Comparison of ENCODE assay signal across 9 mouse cellular contexts in the genomic region with DNA sequence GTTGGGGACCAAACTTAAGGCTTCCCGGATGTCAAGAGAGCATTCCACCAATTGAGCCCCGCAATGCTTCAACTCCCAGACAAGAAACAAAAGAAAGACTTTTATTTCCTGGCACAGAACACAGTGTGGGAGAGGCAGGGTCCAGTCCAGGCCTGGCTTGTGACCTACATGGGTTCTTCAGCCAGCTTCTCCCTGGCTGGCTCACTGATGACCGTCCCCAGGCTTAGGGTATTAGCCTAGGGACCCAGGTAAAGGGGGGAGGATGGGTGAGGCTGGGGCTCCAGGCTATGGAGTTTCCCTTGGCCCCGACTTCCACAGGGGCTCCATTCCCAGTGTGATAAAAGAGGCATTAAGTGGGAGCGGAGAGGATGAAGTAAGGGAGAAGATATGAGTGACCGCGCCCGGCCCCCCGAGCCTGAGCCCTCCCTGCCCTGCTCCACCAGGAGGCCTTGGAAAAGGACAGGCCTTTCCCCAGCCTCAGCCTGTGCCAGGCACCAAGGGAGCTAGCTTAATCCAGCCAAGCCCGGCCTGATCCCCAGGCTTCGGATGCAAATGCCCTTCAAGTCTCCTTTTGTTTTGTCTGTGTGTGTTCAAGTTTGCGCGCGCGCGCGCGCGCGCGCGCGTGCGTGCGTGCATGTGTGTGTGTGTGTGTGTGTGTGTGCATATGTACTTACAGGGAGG. TPM values are rescaled to one million over a fixed set of nuclear protein-coding genes. Genes with fewer than 3 reads are reported as not detected.
DNase-seq lines count a peak whose midpoint lies in the region; ATAC-seq and TF ChIP-seq lines count a peak whose summit lies in the region.
"Had no signal": no experiment of that assay in that cellular context is flagged by ENCODE, and none has a peak within 500 bp of the region (broad histone marks: within the 10 kb centered on the region; RNA-seq: fewer than 3 reads in every experiment).

No protein-coding gene starts in this region.

- intact Hi-C loops in heart, postnatal 14 days (cut with DNase I): no loop called here

- no peak for TF ChIP-seq CTCF in layer of hippocampus, adult 2 months (conservative IDR thresholded peaks at IDR 0.05)

- H3K27me3 ChIP-seq in lung, embryonic 15.5 days: no peaks in the 10 kb centered on the region
- H3K27me3 ChIP-seq in forebrain, embryonic 10.5 days (ENCODE audit: poor library complexity, severe bottlenecking): peaks cover 16% of the 10 kb centered on the region; the same call in 1 of the 2 replicates
- H3K27me3 ChIP-seq: liver, embryonic 13.5 days had no signal

- H3K36me3 ChIP-seq in lung, embryonic 15.5 days: no peaks in the 10 kb centered on the region
- no peaks in the 10 kb centered on the region for H3K36me3 ChIP-seq in forebrain, embryonic 10.5 days (replicated peaks)
- H3K36me3 ChIP-seq: liver, embryonic 13.5 days had no signal

- ATAC-seq in lung, embryonic 15.5 days (ENCODE audit: borderline replicate concordance, extremely low read depth, low FRiP score, low TSS enrichment): 0 out of 2 replicates have a peak, but pooled peaks have one; percentile 25
- ATAC-seq in granulocyte monocyte progenitor cell, adult 5-6 weeks (replicated peaks; ENCODE audit: poor library complexity, severe bottlenecking): no peak

- no peak overlapping the region for H3K4me3 ChIP-seq in lung, embryonic 15.5 days
- H3K4me3 ChIP-seq in forebrain, embryonic 10.5 days: no peak overlapping the region
- H3K4me3 ChIP-seq in layer of hippocampus, adult 2 months: no peak overlapping the region
- H3K4me3 ChIP-seq: liver, embryonic 13.5 days had no signal

- no peak for DNase-seq in lung, postnatal 36 days
- peak; percentile 26 for DNase-seq in forebrain, embryonic 10.5 days (ENCODE audit: extremely low spot score, low spot score)
- DNase-seq in heart, postnatal 14 days: peak; percentile 39 to 41
- DNase-seq in ovary, postnatal 14 days (ENCODE audit: low spot score): peak; percentile 26
- DNase-seq in layer of hippocampus, adult 8-10 months (ENCODE audit: low spot score in 2 of 2): no peak
- DNase-seq in layer of hippocampus, adult 2 months (ENCODE audit: low spot score in 2 of 2): no peak
- DNase-seq: liver, embryonic 13.5 days had no signal

- no peak overlapping the region for H3K27ac ChIP-seq in lung, embryonic 15.5 days
- H3K27ac ChIP-seq in forebrain, embryonic 10.5 days: peak overlapping the region; percentile 78
- H3K27ac ChIP-seq in layer of hippocampus, adult 2 months: no peak overlapping the region
- H3K27ac ChIP-seq: liver, embryonic 13.5 days had no signal

- WGBS in lung, embryonic 15.5 days: 69% methylated on average over 25 of the region's 25 CpGs
- 27% methylated on average over 25 of the region's 25 CpGs for WGBS in forebrain, embryonic 10.5 days

- H3K4me2 ChIP-seq in lung, embryonic 15.5 days: no peak overlapping the region
- H3K4me2 ChIP-seq: liver, embryonic 13.5 days had no signal

- H3K4me1 ChIP-seq in lung, embryonic 15.5 days: peaks cover 14% of the 10 kb centered on the region
- H3K4me1 ChIP-seq in forebrain, embryonic 10.5 days: peaks cover 14% of the 10 kb centered on the region
- H3K4me1 ChIP-seq: liver, embryonic 13.5 days had no signal

- no peaks in the 10 kb centered on the region for H3K9me3 ChIP-seq in lung, embryonic 15.5 days
- H3K9me3 ChIP-seq in forebrain, embryonic 10.5 days: no peaks in the 10 kb centered on the region; the same call in 1 of the 2 replicates
- H3K9me3 ChIP-seq: liver, embryonic 13.5 days had no signal

- H3K9ac ChIP-seq in lung, embryonic 15.5 days: no peak overlapping the region
- H3K9ac ChIP-seq: liver, embryonic 13.5 days had no signal

RNA-seq across cellular contexts. Expression of gene Eln, which starts 38.7 kb away (rescaled TPM):
- polyA plus RNA-seq in lung, embryonic 15.5 days (2015; fragmentation: Nextera tagmentation; extraction: Ambion mirVana): 534 and 579 TPM in 2 replicates
- polyA plus RNA-seq in forebrain, embryonic 10.5 days (2016; fragmentation: Nextera tagmentation; extraction: Ambion mirVana): 1.3 TPM in 2 replicates
- total RNA-seq in heart, postnatal 14 days (2021): 100 to 1,000 TPM; 409 to 606 TPM
- total RNA-seq in layer of hippocampus, adult 8-10 months (2022): 10 to 100 TPM; 10.1 to 14.5 (median 13.5) TPM
- 10 to 100 TPM in 1 of 2 experiments, 1 to 10 TPM in 1; 9.0 to 12.0 TPM for total RNA-seq in layer of hippocampus, adult 2 months (2021)
- total RNA-seq in granulocyte monocyte progenitor cell, adult 5-6 weeks (2014; fragmentation: Nextera tagmentation): not detected in 2 replicates
- not detected in 2 replicates for total RNA-seq in granulocyte monocyte progenitor cell, adult 5-6 weeks (2017)

Comparison
In these comparisons a context has a peak if more than half of its experiments do, and no peak if none do; other contexts are left out.
1. DNase-seq: peak in forebrain, embryonic 10.5 days (single experiment), heart, postnatal 14 days (2 of 2) and ovary, postnatal 14 days (single experiment); none in lung, postnatal 36 days (single experiment), layer of hippocampus, adult 8-10 months (0 of 2) and layer of hippocampus, adult 2 months (0 of 2).
2. RNA of gene Eln, which starts 38.7 kb away (total RNA-seq): 409 to 606 TPM in heart, postnatal 14 days; 10.1 to 14.5 TPM in layer of hippocampus, adult 8-10 months, 9.0 to 12.0 TPM in layer of hippocampus, adult 2 months and not detected in granulocyte monocyte progenitor cell, adult 5-6 weeks; every median in the first group is over 10 times any median in the second.